Mouse (Mus musculus) adrenal gland, adult 2 months (tissue): ENCODE results near the gene Nog. TPM values are rescaled to one million over a fixed set of nuclear protein-coding genes. Genes with fewer than 3 reads are reported as not detected.

Source experiments
- DNase-seq: peaks from one replicate; pipeline ENCODE4 v3.0.0; 2021
- polyA plus RNA-seq: library from polyadenylated mRNA; depleted of rRNA; stranded (reverse); fragments of >200 nt; gene quantifications from 2 replicates; pipeline ENCODE4 v1.2.3, GENCODE M21; 2012; rRNA removed
- total RNA-seq, 2 experiments: library from RNA; stranded (reverse); gene quantifications; 2 replicates each; pipeline ENCODE4 v1.2.3; 2021

Gene Nog
- total and polyA plus RNA-seq, 3 experiments, result 0.21 to 1.2 (median 0.37) TPM

DNA sequence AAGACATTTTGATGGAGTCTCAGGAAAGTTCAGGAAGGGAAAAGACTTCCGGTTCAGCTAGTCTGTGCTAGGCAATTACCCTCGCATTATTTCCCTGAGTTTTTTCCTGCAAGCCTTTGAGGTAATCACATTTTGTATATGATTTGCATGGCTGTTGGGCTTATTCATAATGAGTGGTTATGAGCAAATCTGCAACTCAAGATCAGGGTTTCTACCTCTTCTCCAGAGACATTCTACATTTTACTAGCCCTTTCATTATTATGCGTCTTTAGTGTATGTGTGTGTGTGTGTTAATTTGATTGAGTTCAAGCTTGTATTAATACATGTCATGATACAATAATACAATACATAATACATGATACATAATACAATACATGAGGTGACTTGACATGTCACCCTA, 34.6 kb downstream of the Nog start:
- no peak for DNase-seq

DNA sequence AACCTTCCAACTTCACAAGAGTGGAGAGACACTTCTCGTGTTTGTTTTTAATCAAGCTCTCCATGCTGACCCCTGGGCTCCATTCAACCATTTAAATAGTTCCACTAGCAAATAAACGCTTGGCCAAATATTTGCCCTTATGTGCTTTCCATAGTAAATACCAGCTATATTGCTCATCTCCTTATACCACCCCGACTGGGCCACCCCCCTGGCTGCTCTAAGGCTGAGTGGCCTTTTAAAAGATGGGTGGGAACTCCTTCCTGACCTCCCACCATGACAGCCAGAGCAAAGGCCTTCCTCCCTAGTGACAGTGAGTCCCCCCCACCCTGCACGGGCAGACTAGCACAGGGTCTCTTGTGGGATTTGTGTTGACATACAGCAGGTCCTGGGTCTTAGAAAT, 37.1 kb downstream of the Nog start:
- no peak for DNase-seq

DNA sequence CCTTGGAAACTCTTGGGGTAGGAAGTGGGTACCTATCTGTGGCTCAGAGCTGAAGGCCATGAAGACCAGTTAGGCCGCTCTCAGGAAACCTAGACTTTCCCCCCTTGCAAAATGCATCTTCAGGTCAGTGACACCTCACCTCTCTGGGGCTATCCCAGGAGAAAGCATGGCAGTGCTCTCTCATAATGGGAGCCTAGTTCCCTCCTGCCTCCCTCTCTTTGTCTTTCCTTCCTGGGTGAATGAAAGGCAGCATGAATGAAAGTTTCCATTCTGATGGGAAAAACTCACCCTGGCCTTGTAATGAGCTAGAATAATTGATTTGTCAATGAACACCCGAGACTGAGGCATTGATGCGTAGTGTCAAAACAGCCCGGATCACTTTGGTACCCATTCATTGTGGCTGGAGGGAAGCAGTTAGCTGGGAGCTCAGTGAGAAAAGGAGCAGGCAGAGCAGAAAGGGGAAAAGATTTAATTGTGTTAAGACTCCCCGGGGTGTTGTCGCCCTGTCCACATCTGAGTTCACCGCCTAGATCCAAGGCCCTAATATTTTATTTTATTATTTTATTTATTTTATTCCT, 42.7 kb downstream of the Nog start:
- DNase-seq, result no peak

DNA sequence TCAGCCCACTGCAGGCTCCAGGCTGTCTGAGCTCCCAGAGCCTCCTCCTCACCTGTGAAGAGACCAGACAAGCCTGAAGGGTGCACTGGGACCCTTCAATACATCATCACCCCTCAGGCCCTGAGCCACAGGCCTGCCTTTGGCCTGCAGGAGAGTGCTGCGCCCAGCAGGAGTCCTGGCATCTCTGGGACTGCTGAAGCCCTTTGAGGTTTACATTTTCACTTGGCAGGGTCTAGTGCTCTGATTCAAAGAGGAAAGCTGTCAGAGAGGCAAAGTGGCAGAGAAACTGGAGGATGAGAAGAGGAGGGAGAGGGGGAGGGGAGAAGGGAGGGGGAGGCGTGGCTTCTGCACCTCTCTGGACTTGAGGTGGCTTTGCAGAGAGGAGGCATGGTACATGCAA, 44.2 kb downstream of the Nog start:
- no peak for DNase-seq

DNA sequence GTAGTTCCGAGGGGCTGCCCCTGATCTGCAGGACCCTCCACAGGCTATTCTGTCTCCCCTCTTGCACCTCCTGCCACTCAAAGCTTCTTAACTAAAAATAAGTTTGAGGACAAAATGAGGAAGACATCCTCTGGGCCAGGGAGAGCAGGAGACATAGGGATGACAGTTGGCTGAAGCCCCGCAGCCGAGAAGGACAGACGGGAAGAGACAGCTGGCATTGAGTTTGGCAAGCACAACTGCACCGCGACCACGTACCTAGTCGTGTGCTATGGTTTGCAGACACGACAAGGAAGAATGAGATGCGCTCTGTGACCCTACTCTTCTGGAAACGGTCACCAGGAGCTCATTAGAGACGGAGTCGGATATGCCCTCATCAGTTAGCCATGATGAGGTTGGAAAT, 48.2 kb downstream of the Nog start:
- DNase-seq, result no peak

Other genes with a start within 250 kb of the Nog start
- 10 to 100 TPM; 11.0 to 11.3 TPM for gene Dgke, start 235.5 kb downstream of the Nog start, total RNA-seq
- 7.8 TPM in 2 replicates for gene Dgke, start 235.5 kb downstream of the Nog start, polyA plus RNA-seq
- gene Gm525, start 228.5 kb downstream of the Nog start, total RNA-seq, result not detected
- 0.26 and 0.58 TPM in 2 replicates for gene Gm525, start 228.5 kb downstream of the Nog start, polyA plus RNA-seq